Mouse (Mus musculus): ENCODE data around the gene Gtf2ird1.

DNA sequence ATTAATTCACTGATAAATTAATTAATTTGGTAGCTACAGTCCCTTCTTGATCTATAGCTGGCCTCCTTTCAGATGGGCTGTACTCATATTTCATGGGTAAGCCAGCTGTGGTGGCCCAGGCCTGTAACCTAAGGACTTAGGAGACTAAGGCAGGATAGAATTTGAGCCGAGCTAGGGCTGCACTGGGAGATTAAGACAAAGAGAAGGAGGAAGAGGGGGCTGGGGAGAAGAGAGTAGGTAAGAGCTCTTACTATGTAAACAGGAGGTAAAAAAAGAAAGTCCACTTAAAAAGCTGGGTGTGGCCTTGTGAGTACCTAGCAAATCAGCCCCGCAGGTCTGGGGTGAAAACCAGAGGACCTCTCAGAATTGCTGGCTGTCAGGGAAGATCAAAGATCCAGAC lies 132.6 kb downstream of the Gtf2ird1 start:
- no peak for TF ChIP-seq POLR2A (IDR thresholded peaks at IDR 0.05; ENCODE audit: insufficient read length, low read depth)
- TF ChIP-seq E2F4 (IDR thresholded peaks at IDR 0.05; ENCODE audit: insufficient read depth) = no peak
- TF ChIP-seq MYOD1 (IDR thresholded peaks at IDR 0.05; ENCODE audit: control insufficient read depth in 1 of 3, insufficient read length in 2 of 3, low read depth in 2 of 3) = no peak
- no peak for TF ChIP-seq SRF (IDR thresholded peaks at IDR 0.05; ENCODE audit: control insufficient read depth, insufficient read length, low read depth)

All from myocyte (in vitro differentiated cells).